Mouse (Mus musculus): ENCODE data around the gene Atad2b.

Gene Atad2b

GRCm38 (mm10) chr12:5087787-5088519 lies 170.8 kb downstream of the Atad2b start:
- peak; percentile 60 for DNase-seq

- DNase-seq: no peak
Measured at GRCm38 (mm10) chr12:5088639-5089038, 171.5 kb downstream of the Atad2b start.
